Mouse (Mus musculus) liver, postnatal 0 days (tissue): ENCODE measurements at regions not wholly inside any gene's neighbourhood (a gene's known extent, or its start where the extent isn't known, plus 50 kb on each side); places are given as distances from the start of the nearest gene placed in this dataset.

ENCODE experiments used
- CTCF ChIP-seq: sonication (generic); IDR thresholded peaks from 2 replicates; pipeline ENCODE4 v1.5.1; 2016; ENCODE audit warnings: antibody characterized with exemption, low read depth
- EP300 ChIP-seq: IDR thresholded peaks from 2 replicates; pipeline ENCODE4 v1.6.1; 2016; ENCODE audit warnings: antibody characterized with exemption, low read depth, mild to moderate bottlenecking

- TF ChIP-seq CTCF (no peak), EP300 (no peak)
Measured at GRCm38 (mm10) chr7:72972397-72972796, 402.9 kb upstream of the Rgma start.
